Mouse (Mus musculus): ENCODE data around the gene Rexo2. TPM values are rescaled to one million over a fixed set of nuclear protein-coding genes. Genes with fewer than 3 reads are reported as not detected.

Gene Rexo2
- polyA plus RNA-seq, 1 experiment from 2014 or later = 149 TPM

GRCm38 (mm10) chr9:48459391-48459790 is 21.0 kb downstream of the Rexo2 start:
- H3K27ac ChIP-seq (ENCODE audit: low read length) = no peak overlapping the region
- no peak for ATAC-seq (ENCODE audit: insufficient read depth, low FRiP score)
- 82% methylated on average over 5 of the region's 5 CpGs for WGBS

GRCm38 (mm10) chr9:48458879-48459278 is 21.5 kb downstream of the Rexo2 start:
- whole genome bisulfite sequencing = 64% methylated on average over 3 of the region's 3 CpGs
- no peak for ATAC-seq (ENCODE audit: insufficient read depth, low FRiP score)
- no peaks in the 10 kb centered on the region for H3K36me3 ChIP-seq (ENCODE audit: control insufficient read depth, insufficient read depth, low read length)
- no peak overlapping the region for H3K27ac ChIP-seq (ENCODE audit: low read length)
- no peak overlapping the region for H3K4me3 ChIP-seq (replicated peaks; ENCODE audit: low read length)
- no peak overlapping the region for H3K4me2 ChIP-seq (ENCODE audit: low read depth, low read length)
- no peaks in the 10 kb centered on the region for H3K9me3 ChIP-seq (replicated peaks; ENCODE audit: control insufficient read depth, low read length)
- H3K4me1 ChIP-seq (ENCODE audit: control insufficient read depth, insufficient read depth, low read length) = no peaks in the 10 kb centered on the region
- no peak overlapping the region for H3K9ac ChIP-seq (ENCODE audit: low read length)
- no peaks in the 10 kb centered on the region for H3K27me3 ChIP-seq (ENCODE audit: control insufficient read depth, insufficient read depth, low read length)

More at GRCm38 (mm10) chr9:48459391-48459790, 21.0 kb downstream of the Rexo2 start:
- no peak overlapping the region for H3K9ac ChIP-seq (ENCODE audit: low read length)
- H3K4me2 ChIP-seq (ENCODE audit: low read depth, low read length) = no peak overlapping the region
- H3K4me3 ChIP-seq (replicated peaks; ENCODE audit: low read length) = no peak overlapping the region
- no peaks in the 10 kb centered on the region for H3K36me3 ChIP-seq (ENCODE audit: control insufficient read depth, insufficient read depth, low read length)
- no peaks in the 10 kb centered on the region for H3K4me1 ChIP-seq (ENCODE audit: control insufficient read depth, insufficient read depth, low read length)
- no peaks in the 10 kb centered on the region for H3K9me3 ChIP-seq (replicated peaks; ENCODE audit: control insufficient read depth, low read length)
- no peaks in the 10 kb centered on the region for H3K27me3 ChIP-seq (ENCODE audit: control insufficient read depth, insufficient read depth, low read length)

- Histone ChIP-seq H3K36me3 (ENCODE audit: control insufficient read depth, insufficient read depth, low read length) (no peaks in the 10 kb centered on the region), H3K9me3 (replicated peaks; ENCODE audit: control insufficient read depth, low read length) (no peaks in the 10 kb centered on the region), H3K9ac (ENCODE audit: low read length) (no peak overlapping the region), H3K27ac (ENCODE audit: low read length) (no peak overlapping the region), H3K4me2 (ENCODE audit: low read depth, low read length) (no peak overlapping the region), H3K4me3 (replicated peaks; ENCODE audit: low read length) (no peak overlapping the region), H3K27me3 (ENCODE audit: control insufficient read depth, insufficient read depth, low read length) (no peaks in the 10 kb centered on the region), H3K4me1 (ENCODE audit: control insufficient read depth, insufficient read depth, low read length) (no peaks in the 10 kb centered on the region)
- 85% methylated on average over 3 of the region's 3 CpGs for WGBS
- no peak for ATAC-seq (ENCODE audit: insufficient read depth, low FRiP score)
Observed at GRCm38 (mm10) chr9:48455961-48456360, 24.5 kb downstream of the Rexo2 start.

GRCm38 (mm10) chr9:48450066-48450465 is 30.4 kb downstream of the Rexo2 start:
- Histone ChIP-seq H3K4me2 (ENCODE audit: low read depth, low read length) (no peak overlapping the region), H3K27me3 (ENCODE audit: control insufficient read depth, insufficient read depth, low read length) (no peaks in the 10 kb centered on the region), H3K36me3 (ENCODE audit: control insufficient read depth, insufficient read depth, low read length) (no peaks in the 10 kb centered on the region), H3K4me3 (replicated peaks; ENCODE audit: low read length) (no peak overlapping the region), H3K4me1 (ENCODE audit: control insufficient read depth, insufficient read depth, low read length) (no peaks in the 10 kb centered on the region), H3K9me3 (replicated peaks; ENCODE audit: control insufficient read depth, low read length) (no peaks in the 10 kb centered on the region), H3K9ac (ENCODE audit: low read length) (no peak overlapping the region), H3K27ac (ENCODE audit: low read length) (no peak overlapping the region)
- no peak for ATAC-seq (ENCODE audit: insufficient read depth, low FRiP score)
- 90% methylated on average over 17 of the region's 17 CpGs for WGBS

- H3K36me3 ChIP-seq (ENCODE audit: control insufficient read depth, insufficient read depth, low read length) = no peaks in the 10 kb centered on the region
- WGBS = 37% methylated on average over 5 of the region's 5 CpGs
- no peak overlapping the region for H3K27ac ChIP-seq (ENCODE audit: low read length)
- no peaks in the 10 kb centered on the region for H3K9me3 ChIP-seq (replicated peaks; ENCODE audit: control insufficient read depth, low read length)
- no peaks in the 10 kb centered on the region for H3K4me1 ChIP-seq (ENCODE audit: control insufficient read depth, insufficient read depth, low read length)
- no peaks in the 10 kb centered on the region for H3K27me3 ChIP-seq (ENCODE audit: control insufficient read depth, insufficient read depth, low read length)
- no peak for ATAC-seq (ENCODE audit: insufficient read depth, low FRiP score)
- H3K4me3 ChIP-seq (replicated peaks; ENCODE audit: low read length) = no peak overlapping the region
- H3K9ac ChIP-seq (ENCODE audit: low read length) = no peak overlapping the region
- no peak overlapping the region for H3K4me2 ChIP-seq (ENCODE audit: low read depth, low read length)
Observed at GRCm38 (mm10) chr9:48447783-48448209, 32.6 kb downstream of the Rexo2 start.

- Histone ChIP-seq H3K4me2 (ENCODE audit: low read depth, low read length) (no peak overlapping the region), H3K27ac (ENCODE audit: low read length) (no peak overlapping the region), H3K4me1 (ENCODE audit: control insufficient read depth, insufficient read depth, low read length) (no peaks in the 10 kb centered on the region), H3K9me3 (replicated peaks; ENCODE audit: control insufficient read depth, low read length) (no peaks in the 10 kb centered on the region), H3K27me3 (ENCODE audit: control insufficient read depth, insufficient read depth, low read length) (no peaks in the 10 kb centered on the region), H3K36me3 (ENCODE audit: control insufficient read depth, insufficient read depth, low read length) (no peaks in the 10 kb centered on the region), H3K9ac (ENCODE audit: low read length) (no peak overlapping the region), H3K4me3 (replicated peaks; ENCODE audit: low read length) (no peak overlapping the region)
- no peak for ATAC-seq (ENCODE audit: insufficient read depth, low FRiP score)
- 67% methylated on average over 2 of the region's 2 CpGs for WGBS
Observed at GRCm38 (mm10) chr9:48444821-48445220, 35.6 kb downstream of the Rexo2 start.

GRCm38 (mm10) chr9:48443873-48444272 is 36.5 kb downstream of the Rexo2 start:
- Histone ChIP-seq H3K9me3 (replicated peaks; ENCODE audit: control insufficient read depth, low read length) (no peaks in the 10 kb centered on the region), H3K4me1 (ENCODE audit: control insufficient read depth, insufficient read depth, low read length) (no peaks in the 10 kb centered on the region), H3K4me2 (ENCODE audit: low read depth, low read length) (no peak overlapping the region), H3K27me3 (ENCODE audit: control insufficient read depth, insufficient read depth, low read length) (no peaks in the 10 kb centered on the region), H3K9ac (ENCODE audit: low read length) (no peak overlapping the region), H3K27ac (ENCODE audit: low read length) (no peak overlapping the region), H3K36me3 (ENCODE audit: control insufficient read depth, insufficient read depth, low read length) (no peaks in the 10 kb centered on the region), H3K4me3 (replicated peaks; ENCODE audit: low read length) (no peak overlapping the region)
- 75% methylated on average over 1 of the region's 1 CpGs for WGBS
- no peak for ATAC-seq (ENCODE audit: insufficient read depth, low FRiP score)

GRCm38 (mm10) chr9:48432449-48432848 is 48.0 kb downstream of the Rexo2 start:
- Histone ChIP-seq H3K9ac (ENCODE audit: low read length) (no peak overlapping the region), H3K9me3 (replicated peaks; ENCODE audit: control insufficient read depth, low read length) (no peaks in the 10 kb centered on the region), H3K27ac (ENCODE audit: low read length) (no peak overlapping the region), H3K36me3 (ENCODE audit: control insufficient read depth, insufficient read depth, low read length) (no peaks in the 10 kb centered on the region), H3K4me1 (ENCODE audit: control insufficient read depth, insufficient read depth, low read length) (no peaks in the 10 kb centered on the region), H3K4me2 (ENCODE audit: low read depth, low read length) (no peak overlapping the region), H3K4me3 (replicated peaks; ENCODE audit: low read length) (no peak overlapping the region), H3K27me3 (ENCODE audit: control insufficient read depth, insufficient read depth, low read length) (no peaks in the 10 kb centered on the region)
- no peak for ATAC-seq (ENCODE audit: insufficient read depth, low FRiP score)
- 79% methylated on average over 8 of the region's 8 CpGs for WGBS

- ATAC-seq (ENCODE audit: insufficient read depth, low FRiP score) = no peak
- no peak overlapping the region for H3K4me2 ChIP-seq (ENCODE audit: low read depth, low read length)
- no peaks in the 10 kb centered on the region for H3K4me1 ChIP-seq (ENCODE audit: control insufficient read depth, insufficient read depth, low read length)
- H3K4me3 ChIP-seq (replicated peaks; ENCODE audit: low read length) = no peak overlapping the region
- H3K9ac ChIP-seq (ENCODE audit: low read length) = no peak overlapping the region
- H3K27me3 ChIP-seq (ENCODE audit: control insufficient read depth, insufficient read depth, low read length) = no peaks in the 10 kb centered on the region
- no peak overlapping the region for H3K27ac ChIP-seq (ENCODE audit: low read length)
- H3K9me3 ChIP-seq (replicated peaks; ENCODE audit: control insufficient read depth, low read length) = no peaks in the 10 kb centered on the region
- H3K36me3 ChIP-seq (ENCODE audit: control insufficient read depth, insufficient read depth, low read length) = no peaks in the 10 kb centered on the region
- 86% methylated on average over 7 of the region's 7 CpGs for WGBS
Observed at GRCm38 (mm10) chr9:48427176-48427575, 53.2 kb downstream of the Rexo2 start.

GRCm38 (mm10) chr9:48423256-48423655 is 57.2 kb downstream of the Rexo2 start:
- H3K27ac ChIP-seq (ENCODE audit: low read length) = no peak overlapping the region
- no peak overlapping the region for H3K9ac ChIP-seq (ENCODE audit: low read length)
- no peaks in the 10 kb centered on the region for H3K36me3 ChIP-seq (ENCODE audit: control insufficient read depth, insufficient read depth, low read length)
- H3K4me2 ChIP-seq (ENCODE audit: low read depth, low read length) = no peak overlapping the region
- H3K4me3 ChIP-seq (replicated peaks; ENCODE audit: low read length) = no peak overlapping the region
- no peaks in the 10 kb centered on the region for H3K9me3 ChIP-seq (replicated peaks; ENCODE audit: control insufficient read depth, low read length)
- no peaks in the 10 kb centered on the region for H3K27me3 ChIP-seq (ENCODE audit: control insufficient read depth, insufficient read depth, low read length)
- no peak for ATAC-seq (ENCODE audit: insufficient read depth, low FRiP score)
- 32% methylated on average over 1 of the region's 1 CpGs for WGBS
- no peaks in the 10 kb centered on the region for H3K4me1 ChIP-seq (ENCODE audit: control insufficient read depth, insufficient read depth, low read length)

All from stomach, embryonic 16.5 days (tissue).